Mouse (Mus musculus): Measurements from ENCODE around the gene Gm20843. TPM values are rescaled to one million over a fixed set of nuclear protein-coding genes. Genes with fewer than 3 reads are reported as not detected.
"Not testable (repeated sequence)": the region's sequence is repeated elsewhere in the genome, so short reads cannot be mapped to it uniquely, and the experiment has no call there.

Gm20843 gene
- polyA plus RNA-seq (2015; fragmentation: Nextera tagmentation; extraction: Ambion mirVana): not detected in 2 replicates

DNA sequence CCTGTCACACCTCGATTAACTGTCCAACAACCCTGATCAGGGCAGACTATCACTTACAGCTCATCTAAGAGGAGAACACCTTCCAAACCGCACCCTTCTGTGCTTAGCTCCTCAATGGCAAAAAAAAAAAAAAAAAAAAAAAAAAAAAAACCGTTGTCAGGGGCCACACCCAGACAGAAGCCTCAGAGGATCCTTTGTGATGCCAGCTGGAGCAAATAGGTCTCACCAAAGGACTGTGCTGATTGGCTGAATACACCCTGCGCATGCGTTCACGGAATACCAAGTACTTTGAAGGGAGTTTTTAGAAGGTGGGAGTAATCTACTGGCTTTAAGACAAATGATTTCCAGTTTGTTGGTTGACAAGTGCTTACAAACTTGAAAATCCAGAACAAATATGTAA lies at the start of gene Gm20843:
Gene Gm20843 (minus strand): TSS at position 101 of the 400 bp plus-strand sequence.
- H3K4me2 ChIP-seq (replicated peaks; ENCODE audit: low read depth): not testable (repeated sequence)
- no CpG with 5 or more reads among the region's 6 CpGs for WGBS

More for the DNA sequence above, at the start of gene Gm20843:
- not testable (repeated sequence) for H3K9me3 ChIP-seq (ENCODE audit: control insufficient read depth); H3K27me3 ChIP-seq (replicated peaks; ENCODE audit: control insufficient read depth, insufficient read depth, low read length); H3K36me3 ChIP-seq (ENCODE audit: control insufficient read depth, insufficient read depth); ATAC-seq; H3K9ac ChIP-seq (ENCODE audit: low read depth, low read length); H3K4me3 ChIP-seq (ENCODE audit: low read depth, low read length); H3K27ac ChIP-seq (ENCODE audit: low read depth, low read length); H3K4me1 ChIP-seq (replicated peaks; ENCODE audit: control insufficient read depth, insufficient read depth, low read length)
